7 mouse cellular contexts compared by ENCODE assay signal in the genomic region with DNA sequence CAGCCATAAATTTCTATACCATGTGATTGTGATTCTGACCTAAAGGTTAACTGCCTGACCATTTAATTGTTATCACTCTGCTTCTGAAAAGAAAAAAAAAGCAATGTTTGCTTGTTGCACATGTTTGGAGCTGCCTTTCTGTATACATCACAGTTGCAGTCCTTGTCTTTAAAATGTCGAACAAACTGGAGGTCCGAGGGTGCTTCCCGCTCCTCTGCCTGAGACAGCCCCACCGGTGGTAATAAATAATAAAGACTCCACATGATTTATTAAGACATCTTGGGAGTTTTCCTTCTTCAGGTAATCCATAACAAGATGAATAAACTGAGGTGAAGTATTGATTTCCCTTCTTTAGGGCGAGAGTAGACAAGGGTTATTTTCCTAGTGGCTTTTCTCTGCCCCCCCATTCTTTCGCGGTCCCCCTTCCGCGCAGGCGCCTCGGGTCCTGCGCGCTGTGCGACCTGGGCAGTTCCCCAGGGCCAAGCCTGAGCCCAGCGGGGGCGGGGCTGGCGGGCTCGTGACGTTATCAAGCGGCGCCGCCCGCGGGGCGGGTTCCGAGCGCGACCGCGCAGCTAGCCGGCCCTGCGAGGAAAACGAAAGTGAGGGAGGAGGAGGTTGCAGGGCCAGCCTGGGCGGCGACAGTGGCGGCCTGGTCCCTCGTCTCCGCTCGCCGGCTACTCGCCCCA. TPM values are rescaled to one million over a fixed set of nuclear protein-coding genes. Genes with fewer than 3 reads are reported as not detected.
DNase-seq lines count a peak whose midpoint lies in the region; ATAC-seq lines count a peak whose summit lies in the region.

Cmtr1 (plus strand) TSS at position 520 of the 686 bp plus-strand sequence.

- H3K4me2 ChIP-seq in embryonic facial prominence, embryonic 11.5 days (ENCODE audit: low read depth, low read length) = peak within 1 kb of the TSS; percentile 75
- H3K4me2 ChIP-seq in limb, embryonic 11.5 days (ENCODE audit: low read depth, severe bottlenecking) = peak within 1 kb of the TSS; percentile 75
- H3K4me2 ChIP-seq in midbrain, embryonic 14.5 days (ENCODE audit: low read length) = peak within 1 kb of the TSS; percentile 83

- DNase-seq in adrenal gland, postnatal 14 days = peak; percentile 98
- DNase-seq in embryonic facial prominence, embryonic 11.5 days (ENCODE audit: low spot score) = peak; percentile 96
- DNase-seq in heart, adult 11 months = peak; percentile 100
- DNase-seq in kidney, adult 18-20 months = peak; percentile 98
- DNase-seq in limb, embryonic 11.5 days (ENCODE audit: low spot score) = peak; percentile 97
- DNase-seq in midbrain, embryonic 14.5 days = peak; percentile 97
- peak; percentile 96 to 98 for DNase-seq in spleen, adult 18-20 months

- H3K4me3 ChIP-seq in embryonic facial prominence, embryonic 11.5 days (ENCODE audit: low read depth, low read length) = peak within 1 kb of the TSS; percentile 81
- H3K4me3 ChIP-seq in limb, embryonic 11.5 days (ENCODE audit: low read depth, low read length) = peak within 1 kb of the TSS; percentile 99
- H3K4me3 ChIP-seq in midbrain, embryonic 14.5 days (replicated peaks; ENCODE audit: low read depth, low read length) = peak within 1 kb of the TSS; percentile 87

- H3K27me3 ChIP-seq in embryonic facial prominence, embryonic 11.5 days (ENCODE audit: control insufficient read depth, insufficient read depth, low read length) = no peaks in the 10 kb centered on the region
- H3K27me3 ChIP-seq in limb, embryonic 11.5 days (ENCODE audit: control insufficient read depth, insufficient read depth, low read length) = no peaks in the 10 kb centered on the region
- H3K27me3 ChIP-seq in midbrain, embryonic 14.5 days (ENCODE audit: control insufficient read depth, insufficient read depth, low read length) = no peaks in the 10 kb centered on the region

- no peaks in the 10 kb centered on the region for H3K36me3 ChIP-seq in embryonic facial prominence, embryonic 11.5 days (replicated peaks; ENCODE audit: control insufficient read depth, insufficient read depth, low read depth, low read length)
- H3K36me3 ChIP-seq in limb, embryonic 11.5 days (ENCODE audit: control insufficient read depth, insufficient read depth, low read length) = 0 out of 2 replicates have a peak, but pooled peaks cover 2% of the 10 kb centered on the region
- H3K36me3 ChIP-seq in midbrain, embryonic 14.5 days (ENCODE audit: control insufficient read depth, insufficient read depth, low read length) = peaks cover 19% of the 10 kb centered on the region; the same call in 1 of the 2 replicates

- 1% methylated on average over 33 of the region's 41 CpGs for WGBS in embryonic facial prominence, embryonic 11.5 days
- WGBS in limb, embryonic 11.5 days = under 1% methylated on average over 41 of the region's 41 CpGs
- under 1% methylated on average over 41 of the region's 41 CpGs for WGBS in midbrain, embryonic 14.5 days

- H3K27ac ChIP-seq in embryonic facial prominence, embryonic 11.5 days (replicated peaks; ENCODE audit: low read depth, low read length) = peak within 1 kb of the TSS; percentile 52
- peak within 1 kb of the TSS; percentile 80 for H3K27ac ChIP-seq in limb, embryonic 11.5 days (replicated peaks; ENCODE audit: low read depth, low read length)
- peak within 1 kb of the TSS; percentile 93 for H3K27ac ChIP-seq in midbrain, embryonic 14.5 days (replicated peaks; ENCODE audit: low read depth, low read length)

- no peaks in the 10 kb centered on the region for H3K4me1 ChIP-seq in embryonic facial prominence, embryonic 11.5 days (ENCODE audit: control insufficient read depth, insufficient read depth, low read length)
- H3K4me1 ChIP-seq in limb, embryonic 11.5 days (ENCODE audit: control insufficient read depth, insufficient read depth, low read length) = 0 out of 2 replicates have a peak, but pooled peaks cover 4% of the 10 kb centered on the region
- H3K4me1 ChIP-seq in midbrain, embryonic 14.5 days (ENCODE audit: control insufficient read depth, insufficient read depth, low read length) = 0 out of 2 replicates have a peak, but pooled peaks cover 7% of the 10 kb centered on the region

- peak within 1 kb of the TSS; percentile 95 for H3K9ac ChIP-seq in embryonic facial prominence, embryonic 11.5 days (replicated peaks; ENCODE audit: low read length)
- peak within 1 kb of the TSS; percentile 96 for H3K9ac ChIP-seq in limb, embryonic 11.5 days (ENCODE audit: low read length)
- peak within 1 kb of the TSS; percentile 94 for H3K9ac ChIP-seq in midbrain, embryonic 14.5 days (replicated peaks; ENCODE audit: low read length)

- peak; percentile 92 for ATAC-seq in embryonic facial prominence, embryonic 11.5 days (replicated peaks; ENCODE audit: insufficient number of reproducible peaks, low FRiP score, low TSS enrichment, low read depth)
- ATAC-seq in limb, embryonic 11.5 days (ENCODE audit: insufficient number of reproducible peaks, low FRiP score, low TSS enrichment, low read depth) = peak; percentile 95
- peak; percentile 95 for ATAC-seq in midbrain, embryonic 14.5 days (ENCODE audit: low FRiP score, low TSS enrichment)

- no peaks in the 10 kb centered on the region for H3K9me3 ChIP-seq in embryonic facial prominence, embryonic 11.5 days (replicated peaks; ENCODE audit: control insufficient read depth, low read length)
- no peaks in the 10 kb centered on the region for H3K9me3 ChIP-seq in limb, embryonic 11.5 days (ENCODE audit: control insufficient read depth, low read length)
- H3K9me3 ChIP-seq in midbrain, embryonic 14.5 days (ENCODE audit: control insufficient read depth, low read length) = no peaks in the 10 kb centered on the region

RNA-seq across cellular contexts. Expression of gene Cmtr1, which starts in this region (rescaled TPM):
- total RNA-seq in adrenal gland, postnatal 14 days (2021) = 70.7 and 71.6 TPM in 2 replicates
- 120 and 132 TPM in 2 replicates for polyA plus RNA-seq in embryonic facial prominence, embryonic 11.5 days (2014; fragmentation: Nextera tagmentation; extraction: Ambion mirVana)
- polyA plus RNA-seq in limb, embryonic 11.5 days (2014; fragmentation: Nextera tagmentation; extraction: Ambion mirVana) = 117 and 125 TPM in 2 replicates
- 103 and 136 TPM in 2 replicates for polyA plus RNA-seq in midbrain, embryonic 14.5 days (2014; fragmentation: Nextera tagmentation; extraction: Ambion mirVana)

Comparison
In these comparisons a context has a peak if more than half of its experiments do, and no peak if none do; other contexts are left out.
1. Peak in every context shown above with its lines: DNase-seq, ATAC-seq, H3K4me3 ChIP-seq and H3K27ac ChIP-seq.